Mouse (Mus musculus): ENCODE data around the gene Med7. TPM values are rescaled to one million over a fixed set of nuclear protein-coding genes. Genes with fewer than 3 reads are reported as not detected.
"Not testable (repeated sequence)": the region's sequence is repeated elsewhere in the genome, so short reads cannot be mapped to it uniquely, and the experiment has no call there.

Gene Med7
- total RNA-seq, 2 experiments from 2014 or later: 27.5 to 31.9 TPM

DNA sequence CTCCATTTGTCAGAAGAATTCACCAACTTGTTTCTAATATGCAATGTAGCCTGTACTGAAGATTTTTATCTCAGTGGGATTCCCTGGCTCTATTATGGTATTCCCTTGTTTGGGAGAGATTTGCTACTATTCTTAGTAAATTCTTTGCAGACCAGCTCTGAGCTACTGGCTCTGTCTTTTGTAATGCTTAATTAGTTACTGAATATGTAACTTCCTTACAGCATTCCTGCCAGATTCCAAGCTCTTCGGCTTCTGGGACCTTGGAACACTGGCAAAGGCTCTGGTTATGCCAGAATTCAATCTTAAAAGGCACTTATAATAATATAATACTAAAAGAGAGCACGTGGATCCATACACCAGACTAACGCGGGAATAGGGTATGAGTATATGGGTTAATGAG lies 8.6 kb upstream of the Med7 start:
- DNase-seq: not testable (repeated sequence)

DNA sequence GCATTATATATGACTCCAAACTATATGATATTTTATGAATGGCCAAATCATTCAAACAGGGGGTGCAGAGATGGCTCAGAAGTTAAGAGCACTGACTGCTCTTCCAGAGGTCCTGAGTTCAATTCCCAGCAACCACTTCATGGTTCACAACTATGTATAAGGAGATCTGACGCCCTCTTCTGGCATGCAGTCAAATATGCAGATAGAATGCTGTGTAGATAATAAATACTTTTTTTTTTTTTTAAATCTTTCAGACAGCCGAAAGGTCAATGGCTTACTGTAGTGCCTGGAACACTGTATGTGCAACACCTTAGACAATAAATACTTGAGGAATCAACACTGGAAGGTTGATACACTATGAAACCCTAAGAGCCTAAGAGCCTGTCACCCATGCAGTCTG lies 6.6 kb upstream of the Med7 start:
- DNase-seq: no peak

DNA sequence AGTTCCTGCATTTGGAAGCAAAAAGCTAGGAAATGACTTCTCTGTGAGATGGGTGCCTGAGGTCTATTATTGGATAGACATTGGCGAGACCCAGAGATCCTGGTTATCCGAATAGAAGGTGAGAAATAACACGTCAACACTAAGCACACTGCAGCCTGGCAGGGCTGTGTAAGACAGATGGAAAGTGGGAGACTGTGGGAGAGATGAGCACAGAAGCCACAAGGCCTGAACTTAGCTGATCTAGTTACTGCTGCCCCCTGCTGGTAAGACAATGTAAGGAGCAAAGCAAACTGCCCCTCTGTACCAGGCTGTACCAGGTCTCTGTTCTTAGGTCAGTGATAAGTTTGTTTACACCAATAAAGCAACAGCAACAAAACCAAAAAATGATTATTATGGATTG lies 5.6 kb upstream of the Med7 start:
- peak; percentile 86 for DNase-seq

DNA sequence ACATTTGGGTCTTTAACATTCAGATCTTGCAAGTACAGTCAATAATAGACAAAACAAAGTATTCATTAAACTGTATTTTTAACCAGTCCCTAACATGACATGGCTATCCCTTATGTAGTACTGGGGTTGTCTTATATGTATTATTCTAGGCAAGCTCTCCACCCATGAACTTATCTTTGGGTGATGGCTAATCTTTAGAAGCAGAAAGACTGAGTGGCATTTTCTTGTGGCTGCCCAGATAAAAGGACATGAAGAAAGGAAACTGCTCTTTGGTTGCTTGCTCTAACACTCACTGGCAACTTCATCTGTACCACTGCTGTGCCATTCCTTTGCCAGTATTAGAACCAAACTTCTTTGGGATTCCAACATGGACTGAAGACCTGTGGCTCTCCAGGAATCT lies 1.4 kb upstream of the Med7 start:
- DNase-seq: no peak

DNA sequence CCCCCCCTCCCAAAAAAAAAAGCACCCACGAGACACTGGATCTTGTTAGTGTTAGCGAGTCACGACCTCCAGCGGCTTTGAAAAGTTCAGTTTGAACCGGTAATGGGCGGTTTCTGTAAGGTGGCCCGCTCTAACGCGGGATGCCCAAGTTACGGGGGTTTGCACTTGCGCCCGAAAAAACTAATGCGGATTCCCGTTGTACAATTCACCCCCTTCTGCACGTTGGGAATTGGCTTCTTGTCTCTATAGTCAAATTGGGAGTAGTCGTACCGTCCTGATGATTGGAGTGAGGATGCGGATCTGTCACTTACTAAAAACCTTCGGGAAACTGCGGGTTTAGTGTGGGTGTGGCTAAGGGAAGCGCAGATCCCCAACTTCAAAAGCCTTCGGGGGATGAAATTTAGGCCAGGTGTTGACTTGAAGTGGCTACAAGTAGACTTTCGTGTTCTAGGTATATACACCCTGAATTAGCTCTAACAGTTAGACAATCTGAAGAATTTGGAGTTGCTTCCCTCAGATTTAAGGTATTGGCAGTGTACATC lies 805 bp downstream of the Med7 start:
- no peak for DNase-seq

DNA sequence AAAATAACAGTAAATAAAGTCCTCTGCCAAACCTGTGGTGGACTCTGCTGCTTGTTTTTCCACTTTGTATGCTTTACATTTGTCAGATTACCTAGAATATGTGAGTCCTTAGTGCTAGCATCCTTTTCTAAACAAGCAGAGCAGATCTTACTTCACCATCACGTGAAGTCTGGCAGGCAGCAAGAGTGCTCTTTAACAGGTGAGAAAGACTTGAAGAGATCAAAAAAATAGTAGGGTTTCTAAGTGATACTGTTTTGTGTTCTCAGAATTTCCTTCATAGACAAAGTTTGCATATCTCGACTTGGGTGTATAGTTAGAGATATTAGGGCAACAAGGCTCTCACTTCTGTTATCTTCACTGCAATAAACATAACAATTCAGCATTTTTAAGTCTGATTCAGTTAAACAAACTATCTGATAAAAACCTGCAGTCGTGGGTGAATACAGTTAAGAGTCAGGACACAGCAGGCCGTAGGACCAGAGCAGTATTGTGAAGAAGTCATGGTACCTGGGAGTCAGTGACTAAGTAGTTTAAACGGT lies 2.3 kb downstream of the Med7 start:
- DNase-seq: no peak

DNA sequence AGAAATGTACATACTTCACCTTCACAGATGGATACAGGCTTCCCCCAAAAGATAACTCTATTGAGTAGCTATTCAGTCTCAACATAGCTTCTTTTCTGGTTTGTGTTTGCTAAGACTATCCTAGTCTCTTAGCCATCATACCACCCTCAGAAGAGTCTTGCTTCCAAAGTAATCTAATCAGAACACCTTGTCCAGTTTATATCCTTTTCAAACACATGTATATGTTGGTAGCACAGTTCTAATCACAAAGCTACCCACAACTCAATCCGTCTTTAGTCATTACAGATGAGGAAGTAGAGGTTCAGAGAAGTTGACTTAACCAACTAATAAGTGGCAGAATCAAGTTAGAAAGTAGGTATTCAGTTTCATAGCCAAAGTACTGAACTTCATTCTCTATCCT lies 5.0 kb downstream of the Med7 start:
- no peak for DNase-seq

DNA sequence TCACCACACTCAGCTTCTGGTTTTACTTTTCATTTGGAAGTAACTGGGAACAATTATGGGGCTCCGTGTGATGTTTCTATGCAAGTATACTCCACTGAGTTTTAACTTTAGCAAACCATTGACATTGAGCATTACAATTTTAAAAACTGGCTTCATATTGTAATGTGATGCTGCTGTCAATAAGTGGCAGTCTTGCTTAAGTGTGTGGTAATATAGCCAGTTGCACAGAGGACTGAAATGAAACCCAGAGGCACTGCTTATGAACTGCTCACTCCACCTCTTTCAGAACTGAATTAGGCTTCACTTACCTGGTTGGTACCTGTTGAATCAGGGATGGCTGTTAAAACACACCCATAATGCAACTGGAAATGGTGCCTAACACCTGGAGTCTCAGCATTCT lies 6.4 kb downstream of the Med7 start:
- DNase-seq: no peak

DNA sequence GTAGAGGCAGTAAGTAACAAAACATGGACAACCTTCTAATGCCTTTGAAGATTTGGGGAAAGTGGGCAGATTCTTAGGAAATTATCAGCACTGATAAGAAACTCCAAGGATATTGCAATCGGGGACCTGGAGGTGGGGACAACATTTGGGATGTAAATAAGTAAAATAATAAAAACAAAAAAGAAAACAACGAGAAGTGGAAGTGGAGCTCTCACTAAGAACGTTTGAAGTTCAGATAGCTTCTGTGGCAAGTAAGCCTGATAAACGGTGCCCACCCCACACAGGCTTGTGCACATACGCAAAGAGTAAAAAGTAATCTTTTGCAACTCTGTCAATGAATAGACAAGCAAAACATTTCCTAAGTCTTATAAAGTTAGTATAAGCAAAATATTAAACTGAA lies 7.3 kb downstream of the Med7 start:
- no peak for DNase-seq

DNA sequence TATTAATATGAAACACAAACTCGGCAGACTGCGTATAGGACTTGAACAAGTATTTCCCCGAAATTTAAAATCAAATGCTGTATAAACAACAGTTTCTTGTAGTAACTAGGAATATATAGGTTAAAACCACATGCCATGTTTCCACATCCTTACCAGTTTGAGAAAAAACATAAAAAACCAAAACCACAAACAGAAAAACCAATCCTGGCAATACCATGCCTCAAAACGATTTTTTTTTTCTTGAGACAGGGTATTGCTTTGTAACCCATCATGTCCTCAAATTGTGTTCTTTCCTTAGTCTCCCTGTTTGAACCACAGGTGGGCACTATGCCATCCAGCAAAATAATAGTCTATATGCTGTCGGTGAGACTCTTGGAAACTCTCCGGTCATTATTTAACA lies 9.4 kb downstream of the Med7 start:
- no peak for DNase-seq

DNA sequence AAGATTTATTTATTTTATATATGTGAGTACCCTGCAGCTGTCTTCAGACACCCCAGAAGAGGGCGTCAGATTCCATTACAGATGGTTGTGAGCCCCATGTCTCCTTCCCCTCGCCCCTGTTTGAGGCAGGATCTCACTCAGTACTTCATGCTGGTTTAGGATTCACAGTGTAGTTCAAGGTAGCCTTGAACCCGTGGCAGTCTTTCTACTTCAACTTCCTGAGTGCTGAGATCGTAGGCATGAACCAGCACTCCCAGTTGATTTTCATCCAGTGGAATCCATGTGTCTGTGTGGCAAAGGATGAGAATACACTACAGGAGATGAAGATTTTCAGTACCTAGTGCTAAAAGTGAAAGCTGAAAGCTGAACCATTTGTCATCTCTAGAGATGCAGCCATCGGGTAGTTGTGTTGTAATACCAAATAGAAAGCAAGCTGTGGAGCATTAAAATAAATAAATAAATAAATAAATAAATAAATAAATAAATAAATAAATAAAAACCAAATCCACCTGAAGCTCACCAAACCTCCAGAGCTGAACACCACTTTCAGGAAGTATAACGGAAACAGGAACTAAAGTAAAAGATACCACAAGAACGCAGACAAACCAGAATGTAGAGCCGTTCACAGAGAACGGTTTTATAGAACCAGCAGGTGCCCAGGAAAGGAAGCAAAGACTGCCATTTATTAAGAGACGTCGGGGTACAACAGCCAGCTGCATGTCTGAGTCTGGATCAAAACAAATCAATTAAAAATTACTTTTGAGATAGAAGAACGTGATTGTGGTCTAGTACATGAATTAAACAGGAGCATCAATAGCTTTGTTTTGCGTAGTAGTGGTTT lies 11.1 kb downstream of the Med7 start:
- no peak for DNase-seq

DNA sequence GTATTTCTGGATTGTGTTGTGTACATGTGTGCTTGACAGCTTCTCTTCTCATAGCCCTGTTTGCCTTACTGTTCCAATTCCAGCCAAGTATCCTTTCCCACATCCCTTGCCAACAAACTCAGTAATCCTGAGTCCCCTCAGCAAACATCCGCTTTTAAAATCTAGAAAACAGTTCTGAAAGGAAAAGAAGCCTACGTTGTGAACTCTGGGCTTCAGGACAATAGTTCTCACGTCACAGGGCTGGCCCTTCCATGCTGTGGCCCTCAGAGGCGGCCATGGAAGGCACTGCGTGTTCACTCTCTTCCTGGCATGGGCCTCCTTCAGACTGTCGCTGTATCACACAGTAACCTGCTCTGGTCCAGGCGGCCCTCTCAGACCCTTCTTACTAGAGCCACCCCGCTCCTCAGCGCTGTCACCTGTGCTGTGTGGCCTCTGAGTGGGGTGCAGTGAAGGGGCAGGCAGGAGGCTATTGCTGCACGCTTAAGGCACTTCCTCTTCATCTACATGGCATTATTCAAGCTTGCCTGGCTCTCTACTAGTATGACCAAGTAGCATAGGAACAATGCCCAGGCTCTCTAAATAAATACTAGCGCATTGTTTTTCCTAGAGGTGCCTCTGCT lies 12.8 kb downstream of the Med7 start:
- no peak for DNase-seq

DNA sequence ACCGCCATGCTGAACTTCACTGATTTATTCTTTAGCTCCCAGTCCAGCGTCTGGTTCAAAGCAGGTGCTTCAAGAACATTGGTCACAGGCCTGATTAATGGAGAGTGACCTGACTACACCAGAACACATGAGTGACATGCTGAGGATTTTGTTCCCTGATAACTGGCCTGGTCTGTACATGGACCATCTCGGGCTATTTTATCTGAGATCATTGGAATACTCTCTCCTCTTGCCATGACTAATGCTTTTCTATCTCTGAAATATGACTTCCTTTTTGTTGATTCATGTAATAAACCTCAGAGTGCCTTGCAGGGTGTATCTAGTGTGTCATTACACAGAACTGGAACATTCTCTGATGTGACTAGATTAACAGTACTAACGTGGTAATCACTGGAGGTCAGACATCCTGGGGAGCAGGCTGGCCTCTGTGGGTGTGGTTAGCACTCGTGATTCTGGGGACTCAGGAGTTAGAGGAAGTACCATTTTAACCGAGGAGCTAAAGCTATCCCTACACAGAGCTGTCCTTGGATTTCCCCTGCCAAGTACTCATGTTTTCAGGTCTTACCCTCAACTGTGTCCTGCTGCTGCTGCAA lies 17.8 kb downstream of the Med7 start, which contains the start of gene Havcr2:
Gene Havcr2, plus strand, starts transcription at position 483 of the 593 bp plus-strand sequence.
- no peak for DNase-seq

DNA sequence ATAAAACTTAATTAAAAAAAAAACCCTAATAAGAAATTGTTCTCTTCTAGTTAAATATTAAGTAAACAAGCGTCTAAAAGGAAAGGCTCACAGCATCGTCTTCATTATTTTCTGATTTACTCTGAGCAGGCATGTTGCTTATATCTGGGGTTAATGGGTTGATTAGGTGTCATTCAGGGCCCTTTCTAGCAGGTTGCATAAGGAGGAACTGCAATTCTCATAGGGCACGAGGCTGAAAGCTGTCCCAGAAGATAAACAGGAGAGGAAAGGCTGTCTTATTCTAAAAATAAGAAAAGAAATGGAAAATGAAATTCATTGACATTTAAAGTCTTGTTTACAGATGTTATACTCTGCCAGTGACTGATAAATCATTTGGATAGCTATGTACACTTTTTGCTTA lies 23.2 kb downstream of the Med7 start:
- DNase-seq: no peak

DNA sequence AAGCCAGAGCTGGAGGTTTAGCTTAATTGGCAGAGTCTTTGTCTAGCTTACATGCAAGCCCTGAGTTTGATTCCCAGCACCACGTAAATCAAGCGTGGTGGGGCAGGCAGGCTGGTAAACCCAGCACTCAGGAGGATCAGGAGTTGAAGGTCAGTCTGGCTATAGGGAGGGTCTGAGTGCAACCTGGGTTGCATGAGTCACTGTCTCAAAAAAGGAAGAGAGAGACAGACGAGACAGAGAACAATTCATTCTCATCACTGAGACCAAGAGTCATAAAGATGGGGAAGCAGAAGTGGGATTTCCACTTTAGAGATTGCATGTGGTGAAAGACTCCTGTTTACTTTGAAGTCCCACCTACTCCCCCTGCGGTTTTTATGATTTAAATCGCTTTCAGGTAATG lies 24.6 kb downstream of the Med7 start:
- no peak for DNase-seq

DNA sequence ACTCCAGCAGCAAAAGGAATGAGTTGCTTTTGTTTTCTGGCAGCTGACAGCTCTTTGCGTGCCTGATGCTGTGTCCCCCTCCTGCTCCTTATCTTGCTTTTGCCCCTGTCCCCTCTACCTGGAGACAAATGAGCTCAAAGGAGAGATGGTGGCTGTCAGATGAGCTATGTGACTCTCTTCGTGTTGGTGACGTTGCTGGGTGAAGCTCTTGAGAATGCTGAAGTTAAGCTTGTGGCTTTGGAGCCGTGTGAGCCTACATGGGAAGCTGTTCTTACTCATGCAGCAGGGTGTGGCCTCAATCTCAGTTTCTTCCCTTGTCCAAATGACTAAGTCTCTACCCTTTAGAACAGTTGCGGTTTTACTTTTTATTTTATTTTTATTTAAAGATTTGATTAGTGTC lies 25.2 kb downstream of the Med7 start:
- peak; percentile 12 for DNase-seq

DNA sequence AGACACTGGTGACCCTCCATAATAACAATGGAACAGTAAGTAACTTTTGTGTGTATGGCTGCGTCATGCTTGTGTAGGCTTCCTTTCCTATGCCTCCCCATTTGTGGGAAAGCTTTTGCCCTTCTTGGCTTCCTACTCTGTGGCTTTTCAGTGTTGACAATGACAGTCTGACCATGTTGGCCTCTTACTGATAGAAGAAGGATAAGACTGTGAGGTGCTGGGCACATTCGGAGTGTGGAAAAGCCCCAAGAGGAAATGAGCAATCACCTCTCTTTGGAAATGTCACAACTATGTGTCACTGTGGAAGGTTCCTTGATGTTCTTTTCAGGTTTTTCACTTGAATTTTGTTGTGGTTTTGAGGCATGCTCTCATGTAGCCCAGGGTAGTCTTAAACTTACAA lies 30.2 kb downstream of the Med7 start:
- no peak for DNase-seq

DNA sequence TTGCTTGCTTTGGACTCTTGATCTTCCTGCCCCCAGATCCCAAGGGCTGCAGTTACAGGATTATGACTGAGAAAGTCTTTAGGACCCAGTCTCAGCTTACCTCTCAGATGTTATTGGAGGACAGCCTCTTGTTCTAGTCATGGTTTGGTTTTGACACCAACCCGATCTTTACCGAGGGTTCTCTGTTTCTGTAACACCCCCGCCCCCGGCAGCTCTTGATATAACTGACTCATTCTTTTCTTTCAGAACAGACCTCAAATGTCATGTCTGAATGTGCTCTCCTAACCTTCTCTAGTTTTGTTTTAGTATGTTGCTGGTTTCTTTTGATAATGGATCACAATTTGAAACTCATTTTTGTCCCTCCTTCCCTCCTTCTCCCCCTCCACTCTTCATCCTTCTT lies 37.5 kb downstream of the Med7 start:
- no peak for DNase-seq

DNA sequence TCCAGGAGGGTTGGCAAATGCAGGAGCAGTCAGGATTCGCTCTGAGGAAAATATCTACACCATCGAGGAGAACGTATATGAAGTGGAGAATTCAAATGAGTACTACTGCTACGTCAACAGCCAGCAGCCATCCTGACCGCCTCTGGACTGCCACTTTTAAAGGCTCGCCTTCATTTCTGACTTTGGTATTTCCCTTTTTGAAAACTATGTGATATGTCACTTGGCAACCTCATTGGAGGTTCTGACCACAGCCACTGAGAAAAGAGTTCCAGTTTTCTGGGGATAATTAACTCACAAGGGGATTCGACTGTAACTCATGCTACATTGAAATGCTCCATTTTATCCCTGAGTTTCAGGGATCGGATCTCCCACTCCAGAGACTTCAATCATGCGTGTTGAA lies 42.6 kb downstream of the Med7 start:
- no peak for DNase-seq

DNA sequence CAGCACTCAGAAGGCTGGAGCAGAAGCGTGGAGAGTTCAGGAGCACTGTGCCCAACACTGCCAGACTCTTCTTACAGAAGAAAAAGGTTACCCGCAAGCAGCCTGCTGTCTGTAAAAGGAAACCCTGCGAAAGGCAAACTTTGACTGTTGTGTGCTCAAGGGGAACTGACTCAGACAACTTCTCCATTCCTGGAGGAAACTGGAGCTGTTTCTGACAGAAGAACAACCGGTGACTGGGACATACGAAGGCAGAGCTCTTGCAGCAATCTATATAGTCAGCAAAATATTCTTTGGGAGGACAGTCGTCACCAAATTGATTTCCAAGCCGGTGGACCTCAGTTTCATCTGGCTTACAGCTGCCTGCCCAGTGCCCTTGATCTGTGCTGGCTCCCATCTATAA lies 43.8 kb downstream of the Med7 start:
- DNase-seq: no peak

DNA sequence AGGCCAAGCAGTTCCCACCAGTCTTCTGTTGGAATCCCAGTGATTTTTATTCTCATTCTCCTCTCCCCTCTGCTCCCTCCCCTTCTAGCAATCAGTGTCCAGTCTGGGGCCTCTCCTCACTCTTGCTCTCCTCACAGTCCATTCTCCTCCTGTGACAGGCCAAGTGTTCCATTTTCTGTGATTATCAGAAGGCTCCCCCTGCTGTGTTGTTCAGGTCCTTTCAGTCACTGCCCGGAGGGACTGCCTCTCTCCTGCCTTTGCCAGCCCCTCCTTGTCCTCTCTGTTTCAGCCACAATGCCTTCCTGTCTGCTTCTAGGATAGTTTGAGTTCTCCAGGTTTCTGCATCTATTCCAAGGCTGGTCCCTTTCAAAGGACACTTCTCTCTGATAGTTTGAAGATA lies 51.5 kb downstream of the Med7 start:
- peak; percentile 5 for DNase-seq

DNA sequence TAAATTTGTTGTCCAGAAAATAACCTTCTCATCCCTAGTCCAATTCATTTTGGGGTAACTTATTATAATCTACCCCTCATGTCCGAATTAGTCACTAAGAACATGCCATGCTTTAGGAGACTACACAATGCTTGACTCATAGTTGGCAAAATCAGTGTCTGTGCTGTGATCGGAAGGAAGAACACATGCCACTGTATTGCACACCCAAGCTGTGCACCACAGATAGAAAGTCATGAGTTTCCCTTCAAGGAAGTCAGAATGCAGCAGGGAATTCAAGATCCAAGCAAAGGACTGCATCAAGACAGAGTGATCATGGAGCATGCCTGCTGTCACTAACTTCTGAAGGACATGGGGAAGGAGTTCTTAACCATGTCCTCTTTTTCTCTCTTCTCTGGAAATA lies 51.9 kb downstream of the Med7 start:
- no peak for DNase-seq

Data from adrenal gland, postnatal 10 days (tissue).